Mouse (Mus musculus): ENCODE results near the gene Lrrc71. TPM values are rescaled to one million over a fixed set of nuclear protein-coding genes. Genes with fewer than 3 reads are reported as not detected.

Lrrc71 gene
- total RNA-seq, 2 experiments from 2014 or later, result 0.44 to 0.48 TPM

- DNase-seq, result peak; percentile 56 to 57
- intact Hi-C loops (cut with DNase I), result no loop called here
Measured at GRCm38 (mm10) chr3:87765091-87765490, 16.7 kb upstream of the Lrrc71 start.

- intact Hi-C loops (cut with DNase I), result no loop called here
- peak in 1 of 2 experiments; percentile 54 for DNase-seq
Measured at GRCm38 (mm10) chr3:87764506-87764905, 16.1 kb upstream of the Lrrc71 start.

GRCm38 (mm10) chr3:87763683-87764289 lies 15.4 kb upstream of the Lrrc71 start:
- intact Hi-C loops (cut with DNase I), result no loop called here
- DNase-seq, result peak; percentile 82 to 88

DNA sequence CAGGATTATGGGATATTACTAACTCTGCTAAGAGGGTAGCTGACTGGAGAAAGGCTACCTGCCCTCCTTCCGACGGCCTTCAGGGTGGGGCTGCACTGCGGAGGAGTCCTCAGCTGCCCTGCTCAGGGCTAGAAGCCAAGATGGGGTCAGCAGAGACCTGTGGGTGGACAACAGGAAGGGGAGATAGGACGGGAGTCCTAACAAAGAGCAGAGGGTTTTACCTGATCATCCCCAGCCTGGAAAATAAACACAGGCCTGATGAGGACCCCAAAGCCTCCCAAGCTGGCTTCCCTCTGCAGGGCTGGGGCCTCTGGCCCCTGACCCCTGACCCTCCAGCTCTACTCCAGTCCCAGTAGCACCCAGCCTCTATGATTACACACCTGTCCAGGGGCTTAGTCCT lies 14.8 kb upstream of the Lrrc71 start:
- intact Hi-C loops (cut with DNase I), result no loop called here
- DNase-seq, result no peak

DNA sequence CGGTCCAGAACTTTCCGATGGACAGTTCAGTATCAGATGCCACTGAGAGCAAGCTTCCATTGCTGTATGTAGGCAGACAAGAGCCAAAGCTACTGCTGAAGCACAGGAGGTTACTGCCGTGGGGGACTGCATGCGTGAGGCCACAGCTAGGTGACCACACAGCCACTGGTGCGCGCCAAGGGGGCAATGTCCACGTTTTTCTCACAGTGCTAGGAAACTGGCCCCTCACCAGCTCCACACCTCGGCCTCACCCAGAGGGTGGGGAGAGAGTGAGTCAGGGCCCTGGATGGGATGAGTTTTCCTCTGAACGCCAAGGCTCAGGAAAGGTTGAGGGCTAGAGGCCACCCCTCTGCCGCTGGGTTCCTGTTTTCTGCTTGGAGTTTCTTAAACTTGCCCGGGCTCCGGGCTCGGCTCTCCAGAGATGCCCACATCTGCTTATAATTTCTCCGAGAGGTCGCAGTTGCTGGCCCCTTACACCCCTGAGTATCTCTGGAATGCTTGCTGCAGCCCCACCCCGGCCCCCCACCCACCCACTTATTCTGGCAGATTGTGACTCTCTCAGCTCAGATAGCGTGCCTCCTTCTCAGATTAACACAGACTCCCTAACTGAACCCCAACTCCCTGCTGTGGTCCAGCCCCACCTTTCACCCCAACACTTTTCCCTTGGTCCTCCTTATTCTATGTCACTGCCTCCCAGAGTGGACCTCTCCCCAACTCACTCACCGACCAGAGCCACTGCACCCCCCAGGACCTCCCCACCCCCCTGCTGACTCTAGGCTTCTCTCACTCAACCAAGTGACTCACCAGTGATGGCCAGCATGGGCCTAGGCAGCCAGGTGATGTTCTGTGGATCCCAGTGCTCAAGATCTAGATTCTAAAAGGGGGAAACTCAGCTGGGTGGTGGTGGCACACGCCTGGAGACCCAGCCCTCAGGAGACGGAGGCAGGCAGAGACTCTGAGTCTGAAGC lies 13.3 kb upstream of the Lrrc71 start:
- no peak for DNase-seq
- intact Hi-C loops (cut with DNase I), result no loop called here

- DNase-seq, result no peak
Measured at GRCm38 (mm10) chr3:87758641-87759040, 10.2 kb upstream of the Lrrc71 start.

DNA sequence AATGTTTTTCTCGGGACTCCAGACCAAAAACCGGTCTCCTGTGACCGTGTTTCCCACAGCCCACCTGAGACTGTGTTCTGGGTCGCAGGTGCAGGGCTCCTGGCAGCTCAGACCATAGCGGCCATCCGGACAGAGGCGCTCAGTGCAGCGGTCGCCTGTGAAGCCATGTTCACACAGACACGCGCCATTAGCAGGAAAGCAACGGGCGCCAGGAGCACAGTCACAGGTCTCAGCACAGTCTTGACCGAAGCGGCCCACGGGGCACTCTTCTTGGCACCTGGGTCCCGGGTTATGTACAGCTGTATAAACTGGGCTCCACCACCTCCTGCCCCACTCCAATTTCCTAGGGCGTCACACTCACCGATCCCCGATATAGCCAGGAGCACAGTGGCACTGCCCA lies 8.1 kb upstream of the Lrrc71 start:
- intact Hi-C loops (cut with DNase I), result loop anchor here (5.0 kb wide), 1 partner anchor 61 kb away; no protein-coding TSS in a partner anchor
- DNase-seq, result no peak

More at GRCm38 (mm10) chr3:87758641-87759040, 10.2 kb upstream of the Lrrc71 start:
- intact Hi-C loops (cut with DNase I), result loop anchor here (5.0 kb wide), 1 partner anchor 59 kb away; no protein-coding TSS in a partner anchor

- intact Hi-C loops (cut with DNase I), result loop anchor here (2.0 to 5.0 kb wide), 2 partner anchors 15 to 61 kb away; no protein-coding TSS in a partner anchor
- peak; percentile 90 to 95 for DNase-seq
Measured at GRCm38 (mm10) chr3:87755964-87756363, 7.5 kb upstream of the Lrrc71 start.

DNA sequence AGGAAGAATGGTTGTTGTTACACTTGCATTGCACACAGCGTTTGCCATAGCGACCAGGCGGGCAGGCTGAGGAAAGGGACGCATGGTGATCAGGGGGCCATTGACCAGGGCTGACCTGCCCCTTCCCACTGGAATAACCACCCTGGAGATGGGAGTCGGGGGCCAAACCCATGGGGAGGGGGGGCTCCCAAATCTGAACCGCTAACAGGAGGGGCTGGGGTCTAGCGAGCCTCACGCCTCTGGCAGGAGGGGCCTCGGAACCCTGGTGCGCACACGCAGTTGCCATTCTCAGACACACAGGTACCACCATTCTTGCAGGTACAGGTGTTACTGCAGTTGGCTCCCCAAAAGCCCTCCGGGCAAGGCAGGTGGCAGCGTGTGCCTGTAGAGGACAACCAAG lies 5.4 kb upstream of the Lrrc71 start:
- intact Hi-C loops (cut with DNase I), result loop anchor here (2.0 kb wide), 1 partner anchor 17 kb away; no protein-coding TSS in a partner anchor
- DNase-seq, result no peak

DNA sequence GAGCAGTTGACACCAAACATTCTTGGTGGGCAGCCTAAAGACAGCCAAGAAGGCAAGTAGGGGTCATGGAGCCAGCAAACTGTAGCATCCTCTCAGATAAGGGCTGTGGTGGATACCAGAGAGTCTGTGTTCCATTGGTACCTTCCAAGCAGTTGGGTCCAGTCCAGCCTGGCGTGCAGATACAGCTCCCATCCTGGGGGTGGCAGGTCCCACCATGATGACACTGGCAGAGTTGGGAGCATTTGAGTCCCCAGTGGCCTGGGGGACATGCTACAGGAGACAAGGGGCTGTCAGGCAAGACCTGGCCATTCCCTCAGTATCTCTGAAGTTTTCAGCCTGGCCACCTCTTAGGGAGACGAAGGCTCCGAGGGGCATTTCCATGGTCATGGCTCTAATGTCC lies 4.1 kb upstream of the Lrrc71 start:
- intact Hi-C loops (cut with DNase I), result no loop called here
- DNase-seq, result no peak

DNA sequence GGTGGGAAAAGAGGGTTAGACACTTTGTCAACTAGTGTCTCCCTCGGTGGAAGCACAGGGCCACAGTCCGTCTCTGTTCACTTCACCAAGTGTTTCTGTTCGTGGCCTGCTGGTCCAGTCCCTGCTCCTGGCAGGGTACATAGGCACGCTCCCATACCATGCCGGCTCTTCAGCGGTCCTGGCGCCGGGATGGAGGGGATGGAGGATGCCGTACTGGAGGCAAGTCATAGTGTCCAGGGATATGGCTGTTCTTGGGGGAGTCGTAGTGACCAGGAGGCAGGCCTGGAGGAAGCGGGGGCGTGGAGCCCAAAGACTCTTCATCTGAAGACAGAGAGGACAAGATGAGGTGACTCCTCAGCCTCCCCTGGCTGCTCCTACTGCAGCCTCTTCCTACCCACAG lies 1.6 kb upstream of the Lrrc71 start:
- DNase-seq, result no peak
- intact Hi-C loops (cut with DNase I), result no loop called here

- intact Hi-C loops (cut with DNase I), result no loop called here
- peak; percentile 62 to 72 for DNase-seq
Measured at GRCm38 (mm10) chr3:87749036-87749435, 611 bp upstream of the Lrrc71 start.

DNA sequence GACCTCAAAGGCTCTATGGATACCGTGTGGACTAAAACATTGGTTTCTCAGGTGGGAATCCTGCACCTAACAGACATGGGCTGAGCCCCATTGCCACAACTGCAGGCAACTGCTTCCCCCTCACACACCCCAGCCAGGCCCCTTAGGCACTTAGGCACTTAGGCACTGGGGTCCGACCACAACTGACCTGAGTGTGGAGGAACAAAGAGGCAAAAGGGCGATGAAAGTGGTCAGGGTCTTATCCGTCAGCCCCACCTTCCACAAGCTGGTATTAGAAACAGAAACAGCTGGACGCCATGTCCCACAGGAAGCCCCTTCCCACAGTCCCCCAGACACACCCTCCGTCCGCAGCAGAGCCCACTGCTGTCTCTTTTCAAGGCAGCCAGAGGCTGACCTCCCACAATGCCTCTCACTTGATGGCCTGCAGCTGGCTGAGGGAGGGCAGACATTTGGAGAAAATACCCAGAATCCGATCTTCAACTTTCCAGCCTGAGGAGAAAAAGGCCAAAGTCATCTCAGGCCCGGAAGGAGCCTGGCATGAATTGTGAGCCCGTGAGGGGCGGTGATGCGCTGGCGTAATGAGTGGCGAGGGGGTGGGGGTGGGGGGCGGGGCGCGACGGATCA lies 3.3 kb downstream of the Lrrc71 start:
- DNase-seq, result no peak
- intact Hi-C loops (cut with DNase I), result no loop called here

DNA sequence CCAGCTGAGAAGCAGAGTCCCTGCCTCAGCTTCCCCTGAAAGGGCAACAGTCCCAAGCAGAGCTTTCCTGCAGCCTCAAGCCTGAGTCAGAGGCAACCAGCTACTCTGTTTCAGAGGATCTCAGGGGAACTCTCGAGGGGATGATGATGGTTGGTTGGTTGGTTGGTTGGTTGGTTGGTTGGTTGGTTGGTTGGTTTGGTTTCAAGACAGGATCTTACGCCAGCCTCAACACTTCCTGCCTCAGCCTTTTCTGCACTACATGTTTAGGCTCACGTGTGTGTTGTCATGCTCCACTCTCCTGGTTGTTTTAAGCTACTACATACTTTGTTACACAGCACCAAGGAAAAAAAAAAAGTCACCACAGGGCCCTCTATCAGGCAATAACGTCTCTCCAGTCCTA lies 4.5 kb downstream of the Lrrc71 start:
- no peak for DNase-seq
- intact Hi-C loops (cut with DNase I), result no loop called here

DNA sequence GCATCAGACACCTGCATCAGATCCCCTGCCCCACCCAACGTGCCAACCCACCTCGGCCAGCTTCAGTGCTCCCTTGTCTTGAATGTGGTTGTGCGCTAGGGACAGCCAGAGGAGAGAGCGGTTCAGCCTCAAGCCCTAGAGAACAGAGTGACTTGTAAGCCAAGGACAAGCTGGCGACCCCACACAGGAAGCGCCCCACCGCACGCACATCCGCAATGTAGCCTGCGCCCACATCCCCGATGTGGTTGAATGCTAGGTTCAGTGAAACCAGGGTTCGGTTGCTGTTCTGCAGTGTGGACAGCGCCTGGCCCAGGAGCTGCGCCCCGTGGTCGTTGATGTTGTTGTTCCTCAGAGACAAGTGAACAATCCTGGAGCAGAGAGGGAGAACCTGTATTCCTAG lies 5.7 kb downstream of the Lrrc71 start:
- intact Hi-C loops (cut with DNase I), result no loop called here
- no peak for DNase-seq

- intact Hi-C loops (cut with DNase I), result no loop called here
- DNase-seq, result no peak
Measured at GRCm38 (mm10) chr3:87742013-87742412, 6.4 kb downstream of the Lrrc71 start.

DNA sequence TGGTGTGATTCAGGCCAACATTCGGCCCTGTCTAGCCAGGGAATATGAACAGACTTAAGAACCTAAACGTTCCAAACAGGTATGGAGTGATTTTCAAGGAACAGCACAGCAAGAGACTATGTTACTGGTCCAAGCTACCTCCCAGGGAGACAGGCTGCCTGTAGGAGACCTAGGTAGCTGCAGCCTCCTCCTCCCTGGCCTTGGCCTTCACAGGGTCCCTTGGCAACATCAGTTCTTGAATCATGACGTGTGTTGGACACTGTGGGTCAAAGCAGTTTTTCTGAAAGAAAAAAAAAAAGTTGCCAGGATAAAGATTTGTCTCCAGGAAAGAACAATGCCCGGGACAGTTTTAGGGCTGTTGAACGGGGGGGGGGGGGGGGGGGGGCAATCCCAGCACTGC lies 9.5 kb downstream of the Lrrc71 start:
- intact Hi-C loops (cut with DNase I), result no loop called here
- no peak for DNase-seq

- intact Hi-C loops (cut with DNase I), result no loop called here
- DNase-seq, result no peak
Measured at GRCm38 (mm10) chr3:87735335-87735734, 13.1 kb downstream of the Lrrc71 start.

GRCm38 (mm10) chr3:87733984-87734761 lies 14.3 kb downstream of the Lrrc71 start:
- intact Hi-C loops (cut with DNase I), result no loop called here

DNA sequence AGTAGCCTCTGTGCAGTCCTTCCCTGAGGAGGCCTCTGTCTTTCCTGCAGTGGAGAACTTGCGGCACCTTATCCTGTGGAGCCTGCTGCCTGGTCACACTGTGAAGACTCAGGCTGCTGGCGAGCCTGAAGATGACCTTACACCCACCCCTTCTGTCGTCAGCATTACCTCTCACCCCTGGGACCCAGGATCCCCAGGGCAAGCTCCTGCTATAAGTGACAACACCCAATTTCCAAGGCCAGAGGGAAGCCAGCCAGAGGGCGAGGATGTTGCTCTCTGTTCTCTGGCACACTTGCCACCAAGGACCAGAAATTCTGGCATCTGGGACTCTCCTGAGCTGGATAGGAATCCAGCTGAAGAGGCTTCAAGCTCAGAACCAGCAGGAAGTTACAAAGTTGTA lies 15.3 kb downstream of the Lrrc71 start:
- DNase-seq, result no peak
- intact Hi-C loops (cut with DNase I), result no loop called here

More at GRCm38 (mm10) chr3:87733984-87734761, 14.3 kb downstream of the Lrrc71 start:
- no peak for DNase-seq
